Mouse (Mus musculus) kidney, embryonic 14.5 days (tissue): ENCODE data around the gene Kcnj1. TPM values are rescaled to one million over a fixed set of nuclear protein-coding genes. Genes with fewer than 3 reads are reported as not detected.

ENCODE experiments used
- ATAC-seq: fragments of 200-750 bp; cut with Nextera tagmentation; 2 replicates; pipeline ENCODE4 v1.8.0; 2017; ENCODE audit warnings: moderate number of reproducible peaks, mild to moderate bottlenecking, moderate TSS enrichment, moderate library complexity; ENCODE audit not compliant: low FRiP score, low TSS enrichment
- H3K27ac ChIP-seq: fragments of 300-500 bp; sonication (generic); 2 replicates; pipeline ENCODE4 v1.5.1; 2014; ENCODE audit warnings: low read depth, mild to moderate bottlenecking, low read length, moderate library complexity, mixed read lengths
- H3K27me3 ChIP-seq: fragments of 300-500 bp; sonication (generic); 2 replicates; pipeline ENCODE4 v1.6.1; 2014; ENCODE audit warnings: mild to moderate bottlenecking, low read length; ENCODE audit not compliant: control insufficient read depth, insufficient read depth
- H3K36me3 ChIP-seq: fragments of 300-500 bp; sonication (generic); 2 replicates; pipeline ENCODE4 v1.6.1; 2014; ENCODE audit warnings: low read length, mixed read lengths; ENCODE audit not compliant: control insufficient read depth, insufficient read depth
- H3K4me1 ChIP-seq: fragments of 300-500 bp; sonication (generic); 2 replicates; pipeline ENCODE4 v1.6.1; 2014; ENCODE audit warnings: low read length, mixed read lengths; ENCODE audit not compliant: control insufficient read depth, insufficient read depth
- H3K4me2 ChIP-seq: fragments of 300-500 bp; sonication (generic); replicated peaks from 2 replicates; pipeline ENCODE4 v1.6.1; 2014; ENCODE audit warnings: low read depth, mild to moderate bottlenecking, low read length
- H3K4me3 ChIP-seq: fragments of 300-500 bp; sonication (generic); 2 replicates; pipeline ENCODE4 v1.5.1; 2014; ENCODE audit warnings: mild to moderate bottlenecking, low read length
- H3K9ac ChIP-seq: fragments of 300-500 bp; sonication (generic); 2 replicates; pipeline ENCODE4 v1.6.1; 2014; ENCODE audit warnings: low read depth, mild to moderate bottlenecking, low read length, moderate library complexity
- H3K9me3 ChIP-seq: fragments of 300-500 bp; sonication (generic); 2 replicates; pipeline ENCODE4 v1.6.1; 2016; ENCODE audit warnings: low read length; ENCODE audit not compliant: control insufficient read depth
- WGBS: fragments of 180-500 bp; shearing (Covaris S2); extraction: QIAGEN DNeasy Blood & Tissue Kit; methylation state at CpG from one replicate; pipeline ENCODE4 v1.1.7; 2014; 5-methylcytosine and 5-hydroxymethylcytosine counted together
- polyA plus RNA-seq: library from polyadenylated mRNA; unstranded; fragments of >200 nt; fragmentation: Nextera tagmentation; extraction: Ambion mirVana; gene quantifications from 2 replicates; pipeline ENCODE4 v1.2.1, GENCODE M21; 2014

The Kcnj1 gene
- 1.4 and 3.3 TPM in 2 replicates for polyA plus RNA-seq

DNA sequence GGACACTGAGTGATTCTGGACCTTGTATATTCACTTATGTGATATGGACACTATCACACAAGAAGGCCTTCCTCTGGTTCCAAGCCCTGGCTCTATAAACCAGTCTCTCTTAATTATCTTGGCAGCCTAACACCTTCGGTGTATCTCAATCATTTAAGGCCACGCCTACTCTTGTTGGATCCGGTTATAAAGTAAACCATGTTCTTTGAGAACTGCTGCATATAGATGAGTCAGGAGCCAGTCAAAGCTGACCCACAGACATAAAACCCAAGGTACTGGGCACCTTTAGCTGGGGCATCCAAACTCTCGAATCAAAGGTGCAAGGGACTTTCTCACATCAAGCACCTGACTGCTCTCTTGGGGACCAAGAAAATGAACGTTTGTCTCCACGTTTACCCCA lies at the start of gene Kcnj1:
Gene Kcnj1 (plus strand): TSS at position 292 of the 400 bp plus-strand sequence.
- no peak within 1 kb of the TSS for H3K9ac ChIP-seq
- WGBS = 86% methylated on average over 6 of the region's 6 CpGs
- H3K4me1 ChIP-seq = no peaks in the 10 kb centered on the region
- ATAC-seq = no peak
- H3K9me3 ChIP-seq = no peaks in the 10 kb centered on the region
- H3K4me3 ChIP-seq = no peak within 1 kb of the TSS
- H3K4me2 ChIP-seq = no peak within 1 kb of the TSS
- H3K27me3 ChIP-seq = no peaks in the 10 kb centered on the region
- no peaks in the 10 kb centered on the region for H3K36me3 ChIP-seq
- H3K27ac ChIP-seq = no peak within 1 kb of the TSS

DNA sequence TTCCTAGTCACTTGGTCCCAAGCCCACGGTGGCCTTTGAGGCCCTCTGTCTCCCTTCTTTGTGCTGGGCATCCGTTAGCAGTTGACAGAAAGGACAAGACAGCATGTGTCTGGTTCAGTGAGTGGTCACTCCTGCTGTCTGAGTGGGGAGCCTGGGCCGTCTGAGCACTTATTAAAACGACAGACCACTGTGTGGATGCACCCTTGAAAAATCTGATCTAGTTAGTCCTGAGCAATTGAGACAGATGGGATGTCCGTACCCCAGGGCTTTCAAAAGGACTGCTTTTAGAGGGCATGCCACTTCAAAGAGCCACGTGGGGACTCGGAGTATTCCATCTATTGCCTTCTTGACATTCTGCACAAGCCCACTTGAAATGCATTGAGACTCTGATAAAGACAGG lies 48.7 kb upstream of the Kcnj1 start:
- Histone ChIP-seq H3K27me3 (no peaks in the 10 kb centered on the region), H3K27ac (no peak overlapping the region), H3K4me2 (no peak overlapping the region), H3K36me3 (no peaks in the 10 kb centered on the region), H3K4me3 (no peak overlapping the region), H3K9ac (no peak overlapping the region), H3K9me3 (no peaks in the 10 kb centered on the region), H3K4me1 (0 out of 2 replicates have a peak, but pooled peaks cover 3% of the 10 kb centered on the region)
- 61% methylated on average over 7 of the region's 7 CpGs for WGBS
- no peak for ATAC-seq

DNA sequence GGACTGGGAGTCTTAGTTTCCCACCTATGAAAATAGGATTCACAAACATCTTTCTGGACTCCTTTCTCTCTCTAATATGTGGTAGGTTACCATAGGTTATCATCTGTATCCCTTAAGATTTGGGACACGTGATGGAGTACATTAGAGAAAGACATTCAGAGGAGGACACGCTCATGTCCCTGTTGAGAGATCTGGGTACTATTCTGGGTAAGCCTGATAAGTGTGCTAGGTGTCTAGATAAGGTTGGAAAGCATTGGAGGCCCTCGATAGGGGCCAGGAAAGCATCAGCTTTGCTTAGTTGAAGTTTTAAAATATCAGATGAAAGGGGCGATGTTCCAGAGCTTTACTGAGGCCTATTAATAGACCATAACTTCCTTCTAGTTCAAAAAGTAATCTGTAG lies 43.5 kb upstream of the Kcnj1 start:
- no peak for ATAC-seq
- no peaks in the 10 kb centered on the region for H3K27me3 ChIP-seq
- no peaks in the 10 kb centered on the region for H3K36me3 ChIP-seq
- H3K4me1 ChIP-seq = no peaks in the 10 kb centered on the region
- H3K9ac ChIP-seq = no peak overlapping the region
- H3K27ac ChIP-seq = no peak overlapping the region
- no peak overlapping the region for H3K4me2 ChIP-seq
- 81% methylated on average over 4 of the region's 4 CpGs for WGBS
- H3K9me3 ChIP-seq = no peaks in the 10 kb centered on the region
- no peak overlapping the region for H3K4me3 ChIP-seq

DNA sequence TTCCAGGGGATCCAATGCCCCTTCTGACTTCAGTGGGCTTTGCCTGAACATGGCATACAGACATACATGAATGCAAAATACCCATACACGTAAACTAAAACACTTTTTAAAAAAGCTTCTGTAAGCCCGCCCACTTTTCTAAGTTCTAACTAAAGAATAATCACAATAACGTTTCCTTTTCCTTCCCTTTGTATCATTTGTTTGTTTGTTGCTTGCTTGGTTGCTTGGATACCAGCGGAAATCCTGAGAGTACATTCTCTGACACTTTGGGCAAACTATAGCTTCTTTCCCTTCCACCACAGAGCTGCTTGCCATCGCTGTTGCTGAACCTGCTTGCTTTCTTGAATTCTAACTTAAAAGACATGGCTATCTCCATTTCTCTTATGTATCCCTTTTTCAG lies 41.1 kb upstream of the Kcnj1 start:
- Histone ChIP-seq H3K4me2 (no peak overlapping the region), H3K4me1 (no peaks in the 10 kb centered on the region), H3K4me3 (no peak overlapping the region), H3K27ac (no peak overlapping the region), H3K9ac (no peak overlapping the region), H3K36me3 (no peaks in the 10 kb centered on the region), H3K9me3 (no peaks in the 10 kb centered on the region), H3K27me3 (no peaks in the 10 kb centered on the region)
- 83% methylated on average over 5 of the region's 5 CpGs for WGBS
- ATAC-seq = no peak

DNA sequence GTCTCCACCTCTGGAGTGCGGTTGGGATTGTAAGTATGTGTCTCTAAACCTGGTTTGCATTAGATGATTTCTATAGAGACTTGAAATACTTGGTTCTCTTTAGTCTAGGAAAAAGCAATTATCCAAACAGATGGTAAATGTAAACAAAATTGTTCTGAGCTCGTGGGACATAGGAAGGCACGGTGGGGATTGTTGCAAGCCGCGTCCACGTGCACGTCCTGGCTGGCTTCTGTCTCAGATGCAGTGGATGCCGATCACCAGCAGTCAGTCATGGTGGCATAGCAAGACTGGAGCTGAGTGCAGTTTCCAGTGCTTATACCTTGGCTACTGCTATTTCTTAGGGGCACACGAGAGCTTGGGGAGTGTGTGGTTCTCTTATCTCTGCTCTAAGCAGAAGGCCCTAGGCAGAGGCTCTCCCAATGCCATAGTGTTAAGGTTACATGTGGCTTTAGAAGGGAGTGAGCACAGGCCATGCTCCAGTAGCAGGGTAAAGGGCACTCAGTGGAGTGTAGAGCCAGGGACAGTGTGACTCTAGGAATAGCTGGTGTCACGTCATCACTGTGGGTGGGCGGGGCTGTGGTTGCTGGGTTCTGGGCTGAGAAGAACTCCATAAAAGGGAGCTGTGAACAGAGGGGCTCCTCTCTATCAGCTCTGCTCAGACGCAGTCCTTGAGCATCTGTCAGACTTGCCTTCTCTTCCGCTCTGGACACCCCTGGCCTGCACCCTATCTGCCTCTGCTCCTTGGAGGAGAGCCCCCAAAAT lies 36.7 kb upstream of the Kcnj1 start:
- peak; percentile 50; the same call in 1 of the 2 replicates for ATAC-seq
- H3K27ac ChIP-seq = no peak overlapping the region
- no peak overlapping the region for H3K4me3 ChIP-seq
- H3K9me3 ChIP-seq = no peaks in the 10 kb centered on the region
- H3K4me1 ChIP-seq = no peaks in the 10 kb centered on the region
- WGBS = 78% methylated on average over 13 of the region's 13 CpGs
- H3K9ac ChIP-seq = no peak overlapping the region
- H3K4me2 ChIP-seq = no peak overlapping the region
- no peaks in the 10 kb centered on the region for H3K27me3 ChIP-seq
- H3K36me3 ChIP-seq = no peaks in the 10 kb centered on the region

DNA sequence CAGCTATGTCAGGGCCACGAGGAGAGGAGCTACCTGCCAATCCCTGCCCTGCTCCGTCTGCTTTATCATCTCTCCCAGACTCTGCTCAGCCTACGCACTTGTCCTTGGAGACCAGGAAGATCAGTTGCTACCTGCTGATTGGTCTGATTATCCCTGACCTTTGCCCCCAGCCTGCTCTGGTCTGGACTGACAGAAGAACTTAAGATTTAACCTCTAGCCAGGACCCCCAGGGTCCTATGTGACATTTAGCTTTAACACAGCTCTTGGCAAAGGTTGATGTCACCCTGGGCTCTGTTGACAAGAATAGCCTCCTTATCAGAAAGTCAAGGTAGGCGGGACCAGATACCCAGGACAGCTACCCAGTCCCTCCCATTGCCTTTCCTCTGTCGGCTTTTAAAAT lies 31.5 kb upstream of the Kcnj1 start:
- Histone ChIP-seq H3K36me3 (no peaks in the 10 kb centered on the region), H3K9ac (no peak overlapping the region), H3K27ac (no peak overlapping the region), H3K4me3 (no peak overlapping the region), H3K27me3 (peaks cover 24% of the 10 kb centered on the region), H3K4me1 (peaks cover 10% of the 10 kb centered on the region), H3K4me2 (no peak overlapping the region), H3K9me3 (no peaks in the 10 kb centered on the region)
- no peak for ATAC-seq
- 66% methylated on average over 5 of the region's 5 CpGs for WGBS

DNA sequence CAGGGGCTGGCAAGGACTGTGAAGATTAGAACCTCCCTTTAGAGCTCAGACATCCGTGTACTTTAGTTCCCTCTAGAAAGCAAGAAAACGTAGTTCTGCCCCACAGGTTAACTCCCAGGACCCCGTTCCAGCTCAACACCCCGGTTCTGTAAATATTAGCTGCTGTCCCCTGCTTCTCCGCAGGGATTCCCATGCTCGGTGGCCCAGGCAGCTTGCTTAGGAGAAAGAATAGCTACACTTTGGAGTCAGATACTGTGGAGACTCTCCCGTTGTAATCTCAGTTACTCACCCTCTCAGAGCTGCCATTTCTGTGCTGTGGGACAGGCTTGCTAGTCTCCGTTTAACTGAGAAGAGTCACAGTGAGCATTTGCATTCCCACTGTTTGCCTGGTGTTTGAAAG lies 29.4 kb upstream of the Kcnj1 start:
- peak; percentile 52 for ATAC-seq
- WGBS = 7% methylated on average over 8 of the region's 8 CpGs
- H3K36me3 ChIP-seq = no peaks in the 10 kb centered on the region
- H3K9ac ChIP-seq = no peak overlapping the region
- peaks cover 10% of the 10 kb centered on the region for H3K4me1 ChIP-seq
- H3K27me3 ChIP-seq = peaks cover 31% of the 10 kb centered on the region
- H3K4me2 ChIP-seq = 0 out of 2 replicates have a peak overlapping the region, but pooled peaks have one; percentile 57
- no peaks in the 10 kb centered on the region for H3K9me3 ChIP-seq
- no peak overlapping the region for H3K4me3 ChIP-seq
- H3K27ac ChIP-seq = no peak overlapping the region

DNA sequence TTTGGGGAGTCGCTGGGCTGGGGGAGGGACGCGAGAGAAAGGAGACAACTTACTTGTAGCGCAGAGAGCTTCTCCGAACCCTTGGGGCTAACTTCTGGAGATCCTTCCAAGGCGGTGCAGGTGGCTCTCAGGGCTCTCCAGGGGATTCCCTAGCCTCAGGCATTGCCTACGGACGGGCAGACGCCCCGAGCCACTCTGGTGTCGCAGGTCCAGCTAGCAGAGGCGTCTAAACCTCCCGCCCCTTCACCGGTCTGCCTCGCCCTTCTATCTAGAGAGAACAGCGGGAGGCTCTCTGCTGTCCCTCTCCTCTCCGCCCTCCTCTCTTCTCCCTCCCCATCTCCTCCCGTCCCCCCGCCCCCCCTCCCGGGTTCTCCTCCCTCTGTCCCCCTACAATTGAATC lies 28.2 kb upstream of the Kcnj1 start, which contains the start of gene Kcnj5:
Gene Kcnj5 (minus strand): TSS at position 300 of the 400 bp plus-strand sequence.
- Histone ChIP-seq H3K36me3 (no peaks in the 10 kb centered on the region), H3K4me1 (peaks cover 10% of the 10 kb centered on the region), H3K9ac (peak within 1 kb of the TSS; percentile 32), H3K27me3 (peaks cover 31% of the 10 kb centered on the region), H3K4me2 (peak within 1 kb of the TSS; percentile 57), H3K27ac (no peak within 1 kb of the TSS), H3K9me3 (no peaks in the 10 kb centered on the region), H3K4me3 (peak within 1 kb of the TSS; percentile 32)
- peak; percentile 47; the same call in 1 of the 2 replicates for ATAC-seq
- 1% methylated on average over 17 of the region's 20 CpGs for WGBS

DNA sequence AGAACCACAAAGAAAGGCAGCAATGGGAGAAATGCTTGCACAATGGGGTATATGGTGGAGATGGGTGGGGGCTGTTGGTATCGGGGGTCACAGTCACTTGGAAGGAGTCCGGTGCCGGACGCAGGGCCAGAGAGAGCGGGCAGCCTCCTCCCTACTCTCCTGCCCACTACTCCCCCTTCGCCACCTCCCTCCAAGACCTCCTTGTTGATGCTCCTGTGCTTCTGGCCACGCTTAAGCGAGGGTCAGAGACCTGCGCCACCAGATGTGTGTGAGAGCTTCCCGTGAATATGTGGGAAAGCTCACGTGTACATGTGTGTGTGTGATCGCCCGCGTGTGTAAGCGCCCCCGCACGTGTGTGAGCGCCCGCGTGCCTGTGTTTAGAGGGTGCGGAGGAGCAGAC lies 27.8 kb upstream of the Kcnj1 start:
- Histone ChIP-seq H3K4me2 (peak overlapping the region; percentile 57), H3K9me3 (no peaks in the 10 kb centered on the region), H3K9ac (peak overlapping the region; percentile 32), H3K27ac (no peak overlapping the region), H3K4me1 (peaks cover 10% of the 10 kb centered on the region), H3K4me3 (peak overlapping the region; percentile 32), H3K36me3 (no peaks in the 10 kb centered on the region), H3K27me3 (peaks cover 31% of the 10 kb centered on the region)
- WGBS = under 1% methylated on average over 21 of the region's 21 CpGs
- ATAC-seq = peak; percentile 25; the same call in 1 of the 2 replicates
